Mouse (Mus musculus): ENCODE results near the gene Mlxipl. TPM values are rescaled to one million over a fixed set of nuclear protein-coding genes. Genes with fewer than 3 reads are reported as not detected.

Mlxipl gene
- polyA plus RNA-seq, 1 experiment: 0.12 TPM

DNA sequence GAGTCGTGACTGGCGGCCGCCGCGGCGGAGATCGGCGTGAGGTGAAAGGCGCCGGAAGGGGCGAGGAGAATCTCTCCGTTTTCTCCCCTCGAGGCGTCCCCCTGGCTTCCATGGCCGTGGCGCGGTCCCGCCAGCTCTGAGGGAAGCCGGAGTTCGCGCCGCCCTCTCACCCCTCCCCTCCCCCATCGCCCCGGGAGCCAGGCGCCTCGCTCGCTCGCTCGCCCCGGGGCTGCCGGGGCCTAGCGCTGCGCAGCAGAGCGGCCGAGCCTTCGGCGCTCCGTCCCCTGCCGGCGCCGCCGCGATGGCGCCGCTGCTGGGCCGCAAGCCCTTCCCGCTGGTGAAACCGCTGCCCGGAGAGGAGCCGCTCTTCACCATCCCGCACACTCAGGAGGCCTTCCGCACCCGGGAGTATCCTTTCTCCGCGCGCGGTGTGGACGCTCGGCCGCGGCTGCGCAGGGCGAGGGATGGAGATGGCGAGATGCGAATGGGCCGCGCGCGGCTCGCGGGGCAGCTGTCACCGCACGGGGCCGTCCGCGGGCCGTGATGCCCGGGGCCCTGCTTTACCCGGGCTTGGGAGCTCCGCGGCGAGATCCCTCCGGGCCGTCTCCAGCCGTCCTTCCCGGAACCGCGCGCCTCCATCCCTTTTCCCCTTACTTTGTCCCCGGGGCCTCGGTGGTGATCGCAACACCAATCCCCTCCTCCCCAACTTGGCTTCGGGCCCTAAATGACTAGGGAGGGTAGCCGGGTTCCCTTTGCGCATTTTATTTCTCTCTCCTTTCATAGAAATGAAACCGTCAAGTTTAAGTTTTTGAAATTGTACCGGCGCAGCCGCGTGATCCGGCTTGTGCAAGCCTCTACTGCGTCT lies 97.9 kb downstream of the Mlxipl start:
- peak overlapping the region; percentile 97 for H3K4me3 ChIP-seq (replicated peaks)
- H3K27me3 ChIP-seq (replicated peaks): no peaks in the 10 kb centered on the region
- peaks cover 21% of the 10 kb centered on the region for H3K36me3 ChIP-seq (replicated peaks; ENCODE audit: low read length)
- TF ChIP-seq FLI1 (IDR thresholded peaks at IDR 0.05; ENCODE audit: low read length): peak; percentile 19; the same call in 1 of the 2 replicates
- TF ChIP-seq GATA1 (IDR thresholded peaks at IDR 0.05; ENCODE audit: borderline replicate concordance, low read length): no peak
- peaks cover 63% of the 10 kb centered on the region for H3K4me1 ChIP-seq
- H3K9me3 ChIP-seq: no peaks in the 10 kb centered on the region

Other genes starting within 250 kb of the Mlxipl start
- gene Tmem270, start 183.2 kb upstream of the Mlxipl start, polyA plus RNA-seq (2012; ENCODE audit: insufficient read depth, low replicate concordance): not detected in 2 replicates
- gene Cldn13, start 174.4 kb upstream of the Mlxipl start, polyA plus RNA-seq (2012; ENCODE audit: insufficient read depth, low replicate concordance): not detected in 2 replicates
- 18.7 and 34.3 TPM in 2 replicates for gene Mettl27, start 157.5 kb upstream of the Mlxipl start, polyA plus RNA-seq (2012; ENCODE audit: insufficient read depth, low replicate concordance)
- not detected in 2 replicates for gene Cldn4, start 143.0 kb upstream of the Mlxipl start, polyA plus RNA-seq (2012; ENCODE audit: insufficient read depth, low replicate concordance)
- 0.64 and 3.8 TPM in 2 replicates for gene Cldn3, start 103.7 kb upstream of the Mlxipl start, polyA plus RNA-seq (2012; ENCODE audit: insufficient read depth, low replicate concordance)
- 23.7 and 34.3 TPM in 2 replicates for gene Abhd11, start 80.7 kb upstream of the Mlxipl start, polyA plus RNA-seq (2012; ENCODE audit: insufficient read depth, low replicate concordance)
- gene Stx1a, start 66.4 kb upstream of the Mlxipl start, polyA plus RNA-seq (2012; ENCODE audit: insufficient read depth, low replicate concordance): 1.1 and 1.6 TPM in 2 replicates
- 42.1 and 116 TPM in 2 replicates for gene Dnajc30, start 25.7 kb upstream of the Mlxipl start, polyA plus RNA-seq (2012; ENCODE audit: insufficient read depth, low replicate concordance)
- gene Bud23, start 24.9 kb upstream of the Mlxipl start, polyA plus RNA-seq (2012; ENCODE audit: insufficient read depth, low replicate concordance): 67.0 and 146 TPM in 2 replicates
- 0.44 and 2.3 TPM in 2 replicates for gene Vps37d, start 11.6 kb upstream of the Mlxipl start, polyA plus RNA-seq (2012; ENCODE audit: insufficient read depth, low replicate concordance)
- 6.6 TPM in 1 of 2 replicates, not detected in the other for gene Tbl2, start 59.8 kb downstream of the Mlxipl start, polyA plus RNA-seq (2012; ENCODE audit: insufficient read depth, low replicate concordance)
- gene Bcl7b, start 78.4 kb downstream of the Mlxipl start, polyA plus RNA-seq (2012; ENCODE audit: insufficient read depth, low replicate concordance): 58.2 and 75.1 TPM in 2 replicates
- 8.4 and 12.3 TPM in 2 replicates for gene Baz1b, start 97.4 kb downstream of the Mlxipl start, polyA plus RNA-seq (2012; ENCODE audit: insufficient read depth, low replicate concordance)
- 0.40 and 1.7 TPM in 2 replicates for gene Fzd9, start 161.3 kb downstream of the Mlxipl start, polyA plus RNA-seq (2012; ENCODE audit: insufficient read depth, low replicate concordance)

All from megakaryocyte, embryonic 14.5 days (primary cell).